Mouse (Mus musculus) thymus, adult 18-20 months (tissue): ENCODE data around the gene Man1c1.

Source experiments
- DNase-seq, 2 experiments: peaks; one replicate each; pipeline ENCODE4 v3.0.0; 2022; ENCODE audit warnings: mixed read lengths in 2 of 2

Man1c1 gene

GRCm38 (mm10) chr4:134703835-134704546 is at the start of gene Man1c1:
Gene Man1c1 (minus strand): TSS chr4:134704290.
- peak; percentile 90 to 92 for DNase-seq

GRCm38 (mm10) chr4:134753516-134754261 is 49.6 kb upstream of the Man1c1 start:
- DNase-seq: peak in 1 of 2 experiments; percentile 53

GRCm38 (mm10) chr4:134752911-134753426 is 48.9 kb upstream of the Man1c1 start:
- no peak for DNase-seq

GRCm38 (mm10) chr4:134751682-134752380 is 47.7 kb upstream of the Man1c1 start:
- no peak for DNase-seq

- DNase-seq: no peak
Measured at GRCm38 (mm10) chr4:134750825-134751224, 46.7 kb upstream of the Man1c1 start.

GRCm38 (mm10) chr4:134750263-134750662 is 46.2 kb upstream of the Man1c1 start:
- peak; percentile 64 to 83 for DNase-seq

GRCm38 (mm10) chr4:134749301-134750030 is 45.4 kb upstream of the Man1c1 start:
- DNase-seq: peak in 1 of 2 experiments; percentile 49

- no peak for DNase-seq
Measured at GRCm38 (mm10) chr4:134745900-134746661, 42.0 kb upstream of the Man1c1 start.

- no peak for DNase-seq
Measured at GRCm38 (mm10) chr4:134743881-134744633, 40.0 kb upstream of the Man1c1 start.

GRCm38 (mm10) chr4:134741949-134742348 is 37.9 kb upstream of the Man1c1 start:
- no peak for DNase-seq

GRCm38 (mm10) chr4:134740186-134740585 is 36.1 kb upstream of the Man1c1 start:
- no peak for DNase-seq

- no peak for DNase-seq
Measured at GRCm38 (mm10) chr4:134739530-134739929, 35.4 kb upstream of the Man1c1 start.

- no peak for DNase-seq
Measured at GRCm38 (mm10) chr4:134737365-134737910, 33.3 kb upstream of the Man1c1 start.

- DNase-seq: no peak
Measured at GRCm38 (mm10) chr4:134736147-134736546, 32.1 kb upstream of the Man1c1 start.

- no peak for DNase-seq
Measured at GRCm38 (mm10) chr4:134734629-134735081, 30.6 kb upstream of the Man1c1 start.

- no peak for DNase-seq
Measured at GRCm38 (mm10) chr4:134734038-134734628, 30.0 kb upstream of the Man1c1 start.

GRCm38 (mm10) chr4:134733371-134733770 is 29.3 kb upstream of the Man1c1 start:
- DNase-seq: no peak

- no peak for DNase-seq
Measured at GRCm38 (mm10) chr4:134730106-134730505, 26.0 kb upstream of the Man1c1 start.

GRCm38 (mm10) chr4:134725735-134726345 is 21.8 kb upstream of the Man1c1 start:
- DNase-seq: no peak

- DNase-seq: no peak
Measured at GRCm38 (mm10) chr4:134724974-134725373, 20.9 kb upstream of the Man1c1 start.
